Mouse (Mus musculus) lung, postnatal 36 days (tissue): ENCODE data around the gene Prdm16.

Experiments used
- DNase-seq: peaks from one replicate; pipeline ENCODE4 v3.0.0; 2022; ENCODE audit warnings: mixed read lengths

Prdm16 gene

DNA sequence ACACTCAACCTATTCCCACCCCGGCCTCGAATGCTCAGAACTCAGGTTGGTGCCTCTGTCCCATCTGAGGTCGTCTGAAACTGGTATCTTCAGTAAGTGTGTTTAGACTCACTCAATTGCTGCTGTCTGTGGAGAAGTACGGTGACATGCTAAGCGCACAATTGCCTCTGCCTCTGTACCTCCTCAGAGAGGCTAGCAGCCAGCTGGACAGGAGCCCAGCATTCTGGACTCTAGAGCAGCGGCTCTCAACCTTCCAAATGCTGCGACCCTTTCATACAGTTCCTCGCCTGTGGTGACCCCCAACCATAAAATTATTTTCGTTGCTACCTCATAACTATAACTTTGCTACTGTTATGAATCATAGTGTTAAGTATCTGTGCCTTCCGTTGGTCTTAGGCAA, 34.3 kb downstream of the Prdm16 start:
- DNase-seq = peak; percentile 24

DNA sequence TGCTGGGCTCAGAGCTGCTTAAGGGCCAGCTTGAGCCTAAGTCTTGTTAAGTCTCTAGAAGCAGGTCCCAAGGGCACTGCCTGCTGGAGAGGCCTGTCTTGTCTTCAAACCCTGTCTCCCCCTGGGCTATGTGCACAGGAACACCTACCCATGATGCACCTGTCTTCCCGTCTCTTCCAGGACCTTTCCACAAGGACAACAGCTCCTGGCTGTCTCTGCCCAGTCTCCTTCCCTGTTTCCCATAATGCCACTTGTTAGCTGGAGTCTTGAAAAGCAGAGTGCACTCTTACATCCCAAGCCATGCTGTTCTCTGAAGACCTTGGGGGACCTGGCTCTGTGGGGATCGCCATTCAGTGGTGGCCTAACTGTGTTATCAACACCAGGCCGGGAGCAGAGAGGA, 35.7 kb downstream of the Prdm16 start:
- no peak for DNase-seq

DNA sequence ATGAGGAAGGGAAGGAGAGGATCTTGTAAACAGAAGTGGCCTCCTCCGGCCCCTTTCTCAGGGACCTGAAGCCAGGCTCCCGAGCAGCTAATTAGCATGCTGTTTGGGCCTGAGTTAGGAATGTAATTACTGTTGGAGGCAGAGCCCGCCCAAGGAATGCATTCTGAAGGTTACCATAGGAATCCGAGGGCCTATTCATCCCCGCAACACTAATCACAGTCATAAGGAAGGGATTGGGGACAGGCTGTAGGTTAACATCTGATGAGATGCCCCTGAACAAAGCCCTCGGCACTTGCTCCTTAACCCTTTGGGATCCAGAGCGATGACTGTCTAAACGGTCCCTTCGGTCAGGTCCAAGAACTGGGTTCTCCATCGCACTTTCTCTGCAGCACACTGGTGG, 36.7 kb downstream of the Prdm16 start:
- no peak for DNase-seq

DNA sequence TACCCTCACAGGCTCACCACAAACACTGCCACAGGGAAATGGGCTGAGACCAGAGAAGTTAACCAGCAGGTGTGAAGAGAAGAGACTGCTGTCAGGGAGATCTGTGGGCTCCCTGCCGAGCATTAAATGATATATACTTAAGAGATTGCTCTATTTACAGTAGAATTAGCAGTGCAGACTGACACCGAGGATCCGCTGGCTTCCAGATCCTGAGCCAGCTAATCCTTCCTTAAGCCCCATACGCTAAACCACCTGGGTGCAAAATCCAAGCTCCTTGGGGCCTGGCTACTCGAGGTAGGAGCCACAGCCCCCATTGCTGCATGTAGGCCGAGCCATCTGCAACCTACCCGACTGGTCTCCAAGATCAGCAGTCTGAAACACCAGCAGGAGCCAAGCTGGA, 38.3 kb downstream of the Prdm16 start:
- DNase-seq = no peak

DNA sequence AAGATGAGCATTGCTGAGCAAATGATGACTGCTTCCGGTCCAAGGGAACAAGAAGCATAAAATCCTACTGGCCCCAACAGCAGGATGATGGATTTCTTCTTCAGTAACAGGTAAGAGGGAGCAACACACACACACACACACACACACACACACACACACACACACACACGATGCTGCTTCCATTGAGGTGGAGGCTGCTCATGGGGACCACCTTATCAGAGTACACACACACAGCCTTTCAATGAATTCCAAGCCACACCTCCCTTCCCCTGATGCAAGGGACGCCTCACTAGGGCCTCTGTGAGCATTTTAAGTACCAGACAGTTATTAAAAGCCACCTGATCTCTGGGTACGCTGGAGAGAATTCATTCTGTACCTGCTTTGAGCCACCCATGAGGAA, 39.9 kb downstream of the Prdm16 start:
- no peak for DNase-seq

DNA sequence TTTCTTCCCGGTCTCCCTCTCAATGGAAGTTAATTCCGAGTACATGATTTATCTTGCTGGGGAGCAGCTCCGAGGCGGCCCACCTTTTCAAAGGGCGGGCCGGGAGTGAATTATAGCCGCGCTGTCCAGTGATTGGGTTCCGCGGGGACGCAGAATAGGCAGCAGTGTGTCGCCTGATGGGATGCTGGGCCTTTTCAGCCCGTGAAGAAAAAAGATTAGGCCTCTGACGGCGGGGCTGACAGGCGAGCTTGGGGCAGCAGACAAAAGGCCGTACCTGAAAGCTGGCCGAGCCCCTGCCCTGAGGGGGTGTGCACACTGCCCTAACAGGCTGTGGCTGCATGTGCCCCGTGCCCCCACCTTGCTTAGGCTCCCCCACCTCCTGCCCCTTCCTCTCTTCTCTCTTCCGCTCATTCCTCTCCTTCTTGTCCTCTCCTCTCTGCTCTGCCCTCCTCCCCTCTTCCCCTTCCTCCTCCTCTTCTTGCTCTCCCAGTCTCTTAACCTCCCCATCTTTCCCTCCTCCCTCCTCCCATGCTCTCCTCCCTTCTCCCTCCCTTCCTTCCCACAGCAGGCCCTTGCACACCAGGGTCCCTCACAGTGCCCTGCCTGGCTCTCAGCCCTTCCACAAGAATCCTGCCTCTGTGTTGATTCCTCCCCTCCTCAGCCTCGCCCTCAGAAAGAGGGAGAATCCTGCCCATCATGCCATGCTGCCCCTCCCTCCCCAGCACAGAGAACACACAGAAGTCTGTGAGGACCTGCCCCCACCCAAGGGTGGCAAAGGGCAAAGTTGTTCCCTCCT, 41.7 kb downstream of the Prdm16 start:
- DNase-seq = no peak

DNA sequence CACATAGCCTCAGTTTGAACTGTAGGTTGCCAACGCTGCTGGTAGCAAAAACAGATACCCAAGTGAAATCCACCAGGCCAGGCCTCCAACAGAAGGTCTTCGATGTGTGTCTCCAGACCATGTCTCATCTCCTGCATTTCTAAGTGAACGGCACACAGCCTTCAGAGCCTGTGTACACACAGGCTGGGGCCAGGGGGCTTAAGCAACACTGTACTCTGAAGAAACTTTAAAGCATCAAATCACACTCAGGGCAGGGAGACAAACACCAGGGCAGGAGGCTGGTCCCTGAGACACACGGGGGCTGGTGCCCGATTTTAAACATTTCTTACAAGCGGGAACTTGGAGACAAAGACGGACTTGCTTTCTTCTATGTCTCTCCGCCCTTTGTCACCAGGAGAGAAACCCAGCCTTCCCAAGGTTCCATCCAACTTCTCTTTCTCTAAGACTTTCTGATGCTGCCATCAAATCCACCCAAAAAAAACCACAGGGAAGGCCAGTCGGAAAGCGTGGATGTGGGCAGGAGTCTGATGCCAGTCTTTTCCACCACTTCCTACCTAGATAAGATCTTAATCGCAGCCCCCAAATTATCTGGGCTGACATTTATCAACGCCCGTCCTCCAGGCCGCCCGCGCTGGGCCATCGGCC, 42.4 kb downstream of the Prdm16 start:
- DNase-seq = no peak

DNA sequence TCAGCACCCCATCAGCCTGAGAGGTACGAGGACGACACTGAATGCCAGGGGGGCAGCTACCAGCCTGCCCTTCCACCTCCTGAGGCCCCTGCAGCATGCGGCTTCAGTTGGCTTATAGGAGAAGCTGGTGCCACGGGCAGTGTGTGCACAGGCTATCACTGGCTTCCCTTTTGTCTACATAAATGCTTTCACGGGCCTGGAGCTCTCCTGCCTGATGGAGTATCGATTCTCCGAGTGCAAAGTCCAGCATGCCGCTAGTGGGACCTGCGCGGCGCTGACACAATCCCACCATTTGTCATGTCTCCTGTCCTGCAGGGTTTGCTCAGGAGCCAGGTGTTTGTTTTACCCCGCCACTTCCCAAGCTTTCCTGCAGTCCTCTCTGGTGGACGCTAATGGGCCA, 44.1 kb downstream of the Prdm16 start:
- DNase-seq = no peak

DNA sequence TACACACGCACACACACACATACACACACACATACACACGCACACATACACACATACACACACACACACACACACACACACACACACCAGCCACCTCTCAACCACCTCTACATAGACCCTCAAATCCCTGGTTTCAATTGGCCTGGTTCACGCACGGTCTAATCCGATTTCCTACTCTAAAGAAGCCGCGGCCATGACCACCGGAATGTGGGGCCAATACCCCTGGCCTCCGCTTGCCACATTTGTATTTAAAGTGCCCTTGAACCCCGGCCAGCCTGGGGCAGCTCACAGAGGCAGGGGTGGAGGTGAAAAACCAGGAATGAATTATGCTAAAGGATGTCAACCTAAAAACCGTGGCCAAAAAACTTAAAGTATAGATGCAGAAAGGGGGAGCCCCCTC, 45.8 kb downstream of the Prdm16 start:
- no peak for DNase-seq

DNA sequence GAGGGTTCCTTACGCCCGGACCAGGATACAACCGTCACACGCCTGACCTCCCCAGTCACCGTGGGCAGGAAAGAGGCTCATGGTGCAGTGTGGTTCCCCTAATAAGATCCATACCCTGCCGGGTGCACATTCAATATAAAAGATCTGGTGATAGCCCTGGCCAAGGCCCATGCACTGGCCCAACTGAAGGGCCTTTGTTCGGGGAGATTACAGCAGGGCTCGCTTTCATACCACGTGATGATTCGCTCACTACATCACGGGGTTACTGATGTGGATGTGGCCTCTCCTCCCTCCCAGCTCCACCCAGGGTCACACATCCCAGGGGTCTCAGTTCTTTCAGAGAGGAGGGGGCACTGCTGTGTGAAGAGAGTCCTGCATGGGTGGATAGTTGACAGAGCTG, 50.3 kb downstream of the Prdm16 start:
- no peak for DNase-seq

DNA sequence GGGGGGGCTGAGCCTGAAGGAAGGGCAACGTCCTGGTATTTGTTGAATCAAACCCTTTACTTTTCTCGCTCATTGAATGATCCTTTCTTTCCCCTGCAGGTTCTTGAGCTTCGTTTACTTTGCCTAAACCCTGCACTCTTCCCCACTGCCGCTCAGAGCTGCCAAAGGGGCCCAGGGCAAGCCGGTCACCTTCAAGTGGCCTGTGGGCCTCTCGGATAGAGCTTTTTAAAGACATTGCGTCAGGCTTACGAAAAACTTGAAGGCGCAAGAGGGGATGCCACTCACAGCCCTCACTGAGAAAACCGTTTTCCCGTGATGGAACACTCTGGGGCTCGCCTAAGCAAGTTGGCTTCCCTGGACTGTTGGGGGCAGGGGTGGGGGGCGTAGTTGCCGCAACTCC, 50.9 kb downstream of the Prdm16 start:
- peak; percentile 71 for DNase-seq

DNA sequence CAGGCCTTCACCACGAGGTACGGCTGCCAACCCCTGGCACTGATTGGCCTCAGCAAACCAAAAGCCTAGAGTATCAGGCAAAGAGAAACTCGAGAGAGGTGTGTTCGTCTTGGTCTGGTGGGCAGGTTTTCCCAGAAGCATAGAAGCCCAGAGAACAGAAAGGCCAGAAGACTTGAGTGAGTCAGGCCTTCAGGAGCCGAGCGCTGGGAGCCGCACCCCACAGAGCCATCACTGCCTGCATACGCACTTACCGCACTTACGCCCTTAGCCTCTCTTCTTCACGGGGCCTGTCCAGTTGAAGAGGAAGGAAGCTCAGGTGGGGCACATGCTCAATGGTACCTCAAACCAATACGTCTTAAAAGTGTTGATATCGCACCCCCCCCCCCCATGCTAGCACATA, 53.0 kb downstream of the Prdm16 start:
- DNase-seq = no peak

DNA sequence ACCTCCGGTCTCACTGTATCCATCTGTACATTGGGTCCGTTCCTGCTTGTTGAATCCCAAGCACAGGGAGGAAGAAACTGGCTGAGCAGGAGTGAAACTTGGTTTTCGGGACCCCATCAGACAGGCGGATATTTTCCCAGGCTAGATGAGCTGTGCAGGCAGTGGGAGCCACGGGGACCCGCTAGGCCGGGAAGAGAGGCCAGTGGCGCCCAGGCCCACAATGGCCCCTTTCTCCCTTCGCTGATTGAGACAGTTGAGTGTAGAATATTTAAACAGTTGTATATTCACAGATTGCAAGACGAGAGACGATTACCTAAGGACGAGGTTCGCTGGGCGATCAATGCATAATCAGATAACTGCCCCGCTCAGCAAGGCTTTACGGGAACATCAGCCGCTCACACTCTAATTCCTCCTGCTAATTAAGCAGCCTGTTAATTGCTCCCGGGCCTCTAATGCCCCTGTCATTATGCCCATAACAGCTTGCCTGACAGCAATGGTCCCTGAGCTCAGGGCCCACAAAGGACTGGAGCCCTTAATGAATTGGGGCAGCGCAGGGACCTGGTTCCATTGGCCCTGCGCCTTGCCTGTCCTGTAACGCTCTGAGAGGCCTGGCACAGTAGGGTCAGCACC, 54.0 kb downstream of the Prdm16 start:
- no peak for DNase-seq

DNA sequence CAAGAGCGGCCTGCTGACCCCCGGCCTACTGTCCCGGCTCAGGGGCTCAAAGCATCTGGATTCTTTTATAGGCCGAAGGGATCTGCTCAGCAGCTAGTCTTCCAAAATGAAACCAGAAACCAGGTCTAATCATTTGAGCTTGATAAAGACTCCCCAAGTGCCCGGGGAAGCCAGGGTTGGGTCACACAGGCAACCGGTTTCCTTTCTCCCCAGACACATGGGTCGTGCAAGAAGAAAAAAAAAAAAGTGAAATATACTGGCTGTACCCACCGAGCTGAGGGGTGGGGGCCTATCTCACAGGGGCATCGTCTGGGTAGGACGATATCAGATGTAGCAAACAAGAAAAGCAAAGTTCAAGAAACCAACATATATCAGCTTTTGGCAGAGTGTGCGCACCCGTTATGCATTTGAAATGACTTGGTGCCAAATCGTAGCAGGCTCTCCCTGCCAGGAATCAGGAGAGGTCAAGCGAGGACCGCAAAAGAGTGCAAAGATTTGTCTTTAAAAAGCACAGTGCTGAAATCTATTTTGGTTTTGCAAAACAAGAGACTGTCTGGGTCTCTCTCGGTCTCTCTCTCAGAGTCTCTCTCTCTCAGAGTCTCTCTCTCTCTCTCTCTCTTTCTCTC, 55.3 kb downstream of the Prdm16 start:
- DNase-seq = no peak

DNA sequence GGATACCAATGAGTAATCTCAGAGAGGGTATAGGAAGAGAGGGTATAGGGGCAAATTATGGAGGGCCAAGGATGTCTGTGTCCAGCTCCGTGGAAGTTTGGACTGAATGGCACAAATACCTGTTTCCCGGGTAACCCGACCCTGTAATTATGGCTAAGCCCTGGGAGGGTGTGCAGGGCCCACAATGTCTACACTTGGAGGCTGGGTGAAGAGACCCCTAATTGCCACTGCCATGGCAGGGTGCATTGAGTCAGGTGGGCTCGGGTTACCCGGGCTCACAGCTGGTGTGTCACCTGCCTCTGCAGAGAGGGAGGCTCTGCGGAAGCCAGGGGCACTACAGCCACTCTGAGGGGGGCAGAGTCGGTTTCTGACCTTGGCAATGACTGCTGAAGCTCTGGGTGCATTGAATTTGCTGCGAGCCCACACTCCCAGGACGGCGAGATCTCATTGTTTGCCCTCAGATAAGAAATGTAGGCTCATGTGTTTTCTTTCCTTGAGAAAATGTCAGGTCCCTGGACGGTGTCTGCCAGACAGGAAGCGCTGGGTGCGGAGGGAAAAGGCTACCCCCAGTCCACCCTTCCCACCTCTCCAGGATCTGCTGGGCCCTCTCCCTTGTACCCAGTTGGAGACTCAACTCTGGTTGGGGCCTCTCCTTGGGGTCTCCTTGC, 62.3 kb downstream of the Prdm16 start:
- no peak for DNase-seq

DNA sequence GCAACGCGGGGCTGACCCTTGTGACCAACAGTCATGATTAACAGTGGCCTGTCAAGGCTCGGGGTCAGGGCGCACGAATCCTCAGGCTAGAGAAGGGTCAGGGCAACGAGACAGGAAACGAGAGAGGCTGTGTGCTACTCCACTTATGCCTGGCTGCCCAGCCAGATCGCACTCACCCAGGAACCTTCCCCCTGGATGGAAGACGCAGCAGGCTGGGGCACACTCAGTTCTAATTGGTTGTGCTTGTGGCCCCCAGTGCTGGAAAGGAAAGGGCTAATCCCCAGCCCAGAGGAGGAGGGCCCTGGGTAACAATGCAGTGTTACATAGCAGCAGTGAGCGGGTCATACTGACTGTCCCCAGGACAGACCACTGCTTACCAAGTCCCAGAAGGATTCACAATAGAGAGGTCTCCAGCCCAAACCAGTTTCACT, 66.2 kb downstream of the Prdm16 start:
- no peak for DNase-seq

DNA sequence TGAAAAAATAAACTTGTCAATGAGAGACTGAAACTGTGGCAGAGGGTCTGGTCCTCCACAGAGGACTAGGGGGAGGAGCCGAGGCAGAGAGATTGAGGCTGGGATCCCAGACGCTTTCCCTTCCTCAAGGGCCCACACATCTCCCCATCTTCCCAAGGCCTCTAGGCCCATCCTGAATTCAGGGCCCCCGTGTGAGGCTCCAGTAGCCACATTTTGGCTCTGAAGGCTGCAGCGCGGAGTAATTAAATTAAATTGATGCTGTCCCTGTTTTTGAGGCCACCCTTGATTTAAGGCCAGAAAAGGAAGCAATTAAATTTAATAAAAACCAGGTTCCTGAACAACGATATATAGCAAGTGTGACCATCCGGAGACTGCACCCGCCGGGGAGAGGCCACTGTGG, 66.8 kb downstream of the Prdm16 start:
- no peak for DNase-seq

DNA sequence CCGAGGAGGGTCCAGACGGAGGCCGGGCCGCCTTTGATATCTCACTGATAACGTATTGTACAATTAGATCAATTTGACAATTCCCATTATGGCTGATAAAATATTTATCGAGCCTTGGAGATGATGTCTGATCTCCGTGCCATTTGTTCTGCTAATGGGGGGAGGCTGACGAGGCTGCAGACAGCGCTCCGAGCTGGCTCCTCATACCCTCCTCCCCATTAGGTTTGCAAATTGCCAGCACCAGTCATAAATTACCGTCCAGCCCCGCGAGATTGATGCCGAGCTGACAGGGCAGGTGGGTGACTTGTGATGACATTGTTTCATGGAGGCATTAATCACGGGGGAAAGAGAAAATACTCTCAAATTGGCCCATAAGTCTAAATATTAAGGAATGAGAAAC, 67.9 kb downstream of the Prdm16 start:
- DNase-seq = no peak

DNA sequence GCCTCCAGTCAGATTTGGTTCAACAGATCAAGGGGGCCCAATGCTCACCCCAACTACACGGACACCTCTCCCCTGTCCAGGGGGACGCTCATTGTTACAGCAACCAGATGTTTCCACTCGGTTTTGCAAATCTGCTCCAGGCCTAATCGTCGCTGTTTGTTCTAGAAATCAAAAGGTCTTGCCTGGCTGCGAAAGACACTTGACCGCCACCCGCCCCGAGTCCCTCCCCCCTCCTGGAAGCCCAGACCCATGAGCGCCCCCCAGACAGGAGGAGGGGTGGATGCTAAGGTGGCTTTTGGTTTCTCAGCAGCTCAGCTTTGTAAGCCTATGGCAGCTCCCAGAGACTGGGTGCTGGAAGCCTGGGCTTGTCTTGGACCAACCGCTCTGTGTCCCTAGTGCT, 68.7 kb downstream of the Prdm16 start:
- no peak for DNase-seq

DNA sequence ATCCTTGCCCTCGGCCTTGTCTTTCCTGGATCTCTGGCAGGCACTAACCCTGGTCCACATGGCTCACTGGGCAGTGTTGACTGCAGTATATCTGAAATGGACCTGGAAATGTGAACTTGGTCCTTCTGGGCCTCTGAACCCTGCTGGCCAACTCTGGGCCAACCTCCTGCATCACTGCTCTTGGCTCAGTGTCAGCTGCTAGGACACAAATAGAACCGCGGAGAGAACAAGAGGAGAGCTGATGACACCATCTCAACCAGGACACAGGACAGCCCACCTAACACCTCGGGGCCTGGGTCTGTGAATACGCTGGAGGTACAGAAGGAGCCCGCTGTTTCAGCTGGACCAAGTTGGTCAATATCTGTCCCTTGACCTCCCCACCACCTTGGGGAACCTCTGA, 73.5 kb downstream of the Prdm16 start:
- no peak for DNase-seq

DNA sequence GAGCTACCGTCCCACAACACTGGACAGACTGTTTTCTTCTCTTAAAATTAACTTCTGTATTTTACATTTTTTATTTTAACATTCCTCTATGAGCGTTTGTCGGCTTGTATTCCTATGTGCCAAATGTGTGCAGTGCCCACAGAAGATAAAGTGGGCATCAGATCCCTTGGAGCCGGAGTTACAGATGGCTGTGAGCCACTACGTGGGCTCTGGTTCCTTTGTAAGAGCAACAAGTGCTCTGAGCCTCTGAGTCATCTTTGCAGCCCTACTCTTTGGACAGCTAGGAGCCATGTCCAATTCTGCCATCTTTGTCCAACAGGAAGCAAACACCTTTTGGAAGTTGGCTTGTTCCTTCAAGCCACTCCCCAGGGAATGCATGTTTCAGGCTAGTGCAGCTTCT, 78.6 kb downstream of the Prdm16 start:
- DNase-seq = no peak

DNA sequence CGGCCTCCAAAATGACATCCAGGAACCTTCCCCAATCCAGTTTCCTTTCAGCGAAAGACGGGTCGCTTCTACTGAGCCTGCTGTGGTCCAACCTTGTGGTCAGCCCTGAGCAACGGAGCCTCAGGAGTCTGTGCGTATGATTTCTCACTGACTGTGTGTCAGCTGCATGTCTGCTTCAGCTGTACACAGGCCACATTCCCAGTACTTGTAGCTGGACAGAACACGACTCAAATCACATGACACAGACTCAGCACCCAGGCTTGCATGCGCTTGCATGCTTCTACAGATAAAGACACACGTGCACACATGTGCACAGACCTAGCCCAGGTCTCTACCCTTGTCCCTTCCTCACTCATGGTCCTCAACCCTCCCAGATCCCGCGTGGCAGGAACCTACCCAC, 79.5 kb downstream of the Prdm16 start:
- DNase-seq = no peak

DNA sequence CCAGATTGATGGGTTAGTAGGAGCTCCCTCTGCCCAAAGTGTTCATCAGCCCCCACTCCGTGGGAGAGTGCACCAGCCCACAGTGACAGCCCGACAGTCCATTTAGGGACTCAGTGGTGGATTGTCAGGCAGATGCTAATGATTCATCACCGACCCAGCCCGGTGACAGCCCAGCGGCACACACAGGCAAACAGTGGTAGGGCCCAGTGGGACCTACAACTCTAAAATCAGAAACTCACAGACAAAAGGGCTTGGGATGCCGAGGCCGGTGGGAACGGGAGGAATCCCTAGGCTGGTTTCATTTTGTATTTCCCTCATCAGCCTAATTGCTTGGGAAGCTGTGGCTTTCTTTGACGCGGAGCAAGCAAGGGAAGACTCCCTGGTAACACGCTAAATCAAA, 80.3 kb downstream of the Prdm16 start:
- no peak for DNase-seq
